Mouse (Mus musculus) CH12F3 (cell line): ENCODE results near the gene Kdm5d.

Experiments
- in situ Hi-C: fragments of 300-500 bp; cut with MboI; formaldehyde crosslinking; loops from 2 replicates; pipeline ENCODE4 v1.14.3; 2020; ENCODE audit warnings: low sequenced_read_pairs

Kdm5d gene

DNA sequence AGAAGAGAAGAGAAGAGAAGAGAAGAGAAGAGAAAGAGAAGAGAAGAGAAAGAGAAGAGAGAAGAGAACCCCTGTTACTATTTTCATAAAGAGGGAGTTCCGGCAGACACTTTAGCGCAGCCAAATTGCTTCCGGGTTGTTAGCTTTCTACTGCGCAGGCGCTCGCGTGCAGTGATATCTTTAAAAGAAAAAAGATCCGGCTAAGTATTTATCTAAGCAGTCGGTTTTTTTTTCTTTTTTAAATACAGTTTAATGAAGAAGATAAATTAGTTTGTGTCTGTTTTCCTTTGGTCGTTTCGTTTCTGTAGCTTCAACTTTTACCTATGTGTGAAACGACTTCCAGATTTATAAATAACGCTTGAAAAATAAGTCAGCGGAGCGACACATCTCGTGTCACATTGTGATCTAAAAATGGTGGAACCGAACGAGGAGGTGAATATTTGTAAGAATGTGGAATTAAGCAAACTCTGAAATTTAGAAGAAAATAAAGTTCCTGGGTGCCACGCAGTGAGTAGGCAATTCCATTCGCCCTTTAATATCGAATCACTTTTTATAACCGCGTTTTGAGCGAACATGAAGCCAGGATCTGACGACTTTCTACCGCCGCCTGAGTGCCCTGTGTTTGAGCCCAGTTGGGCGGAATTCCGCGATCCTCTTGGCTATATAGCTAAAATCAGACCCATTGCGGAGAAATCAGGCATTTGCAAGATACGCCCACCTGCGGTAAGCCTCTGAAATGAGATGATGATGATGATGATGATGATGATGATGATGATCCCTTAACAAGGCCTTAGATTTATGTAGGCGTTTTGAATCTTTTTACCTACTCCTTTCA lies at the start of gene Kdm5d:
TSS of gene Kdm5d (plus strand) at position 396 of the 835 bp plus-strand sequence.
- in situ Hi-C loops, result no loop called here

DNA sequence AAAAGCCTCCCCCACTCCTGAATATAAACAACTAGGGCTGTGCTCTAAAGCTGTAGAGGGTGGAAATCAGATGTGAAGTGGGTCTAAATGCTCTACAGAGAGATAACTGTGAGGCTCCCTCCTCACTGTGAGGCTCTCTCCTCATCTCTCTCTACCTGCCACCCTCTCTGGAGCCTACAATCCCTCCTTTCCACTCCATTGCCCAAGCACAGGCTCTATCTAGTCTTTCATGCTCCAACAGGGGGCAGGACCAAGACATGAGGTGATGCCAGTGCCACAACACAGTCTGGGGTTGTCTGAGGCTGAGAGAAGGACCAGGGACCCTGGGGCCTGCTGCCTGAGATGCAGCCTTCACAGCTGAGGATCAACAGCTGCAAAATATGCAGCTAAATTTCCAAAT lies 25.2 kb upstream of the Kdm5d start:
- in situ Hi-C loops, result no loop called here

DNA sequence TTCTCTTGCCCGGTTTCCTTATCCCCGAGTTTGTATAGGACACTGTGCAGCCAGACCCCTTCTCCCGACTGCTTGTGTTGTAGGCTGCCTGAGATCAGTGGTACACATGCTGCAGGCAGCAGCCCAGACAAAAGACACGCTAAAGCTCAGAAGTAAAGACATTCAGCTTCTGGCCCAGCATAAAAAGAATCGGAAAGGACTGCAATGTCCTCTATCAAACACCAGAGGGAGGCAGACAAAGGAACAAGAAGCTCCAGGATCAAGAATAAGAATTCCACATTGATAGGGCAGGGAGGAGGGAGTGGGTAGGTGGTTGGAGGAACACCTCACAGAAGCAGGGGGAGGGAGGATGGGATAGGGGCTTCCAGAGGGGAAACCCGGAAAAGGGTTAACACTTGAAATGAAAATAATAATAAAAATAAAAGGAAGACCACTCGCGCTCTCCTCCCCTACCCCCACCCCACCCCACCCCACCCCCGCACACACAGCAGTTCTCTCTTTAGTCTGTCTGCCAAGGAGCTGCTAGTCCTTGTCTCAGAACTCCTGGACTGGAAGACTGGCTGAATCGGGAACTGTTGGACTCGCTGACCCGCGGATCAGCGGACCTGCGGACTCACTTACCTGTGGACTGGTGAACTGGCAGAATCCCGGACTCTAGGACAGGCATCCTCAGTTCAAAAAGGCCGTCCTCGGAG lies 24.6 kb upstream of the Kdm5d start:
- in situ Hi-C loops, result no loop called here
